Mouse (Mus musculus): Measurements from ENCODE around the gene Cep152. TPM values are rescaled to one million over a fixed set of nuclear protein-coding genes. Genes with fewer than 3 reads are reported as not detected.

The Cep152 gene
- total and polyA plus RNA-seq, 3 experiments: 7.7 to 8.9 (median 8.8) TPM

DNA sequence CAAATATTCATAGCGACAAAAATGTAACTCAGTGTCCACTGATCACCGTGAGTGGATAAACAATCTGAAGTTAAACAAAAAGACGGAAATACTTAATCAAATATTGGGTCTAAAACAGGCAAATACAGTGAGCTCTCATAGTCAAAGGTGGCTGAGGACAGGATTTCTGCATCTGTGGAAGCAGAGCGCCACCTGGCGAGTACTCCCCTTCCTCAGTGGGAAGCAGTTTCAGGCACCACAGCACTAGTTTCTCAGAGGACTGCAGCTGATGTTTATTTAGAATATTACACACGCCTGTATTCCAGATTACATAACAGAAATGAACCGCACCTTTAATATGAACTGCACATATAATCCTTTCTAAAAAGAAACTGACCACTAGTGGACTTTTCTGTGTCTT lies 20.3 kb downstream of the Cep152 start:
- H3K4me1 ChIP-seq (ENCODE audit: control insufficient read depth in 1 of 2, insufficient read depth in 2 of 2): no peaks in the 10 kb centered on the region
- H3K4me2 ChIP-seq (ENCODE audit: insufficient read depth, low read depth, poor library complexity, severe bottlenecking): no peak overlapping the region
- in situ Hi-C loops (cut with MboI; ENCODE audit: low pct_ligation_motif_present, low pct_unique_long_range_greater_than_20kb, low sequenced_read_pairs): no loop called here
- no peaks in the 10 kb centered on the region for H3K9me3 ChIP-seq (replicated peaks; ENCODE audit: low read length)
- H3K79me2 ChIP-seq (replicated peaks; ENCODE audit: control insufficient read depth, extremely low read depth, insufficient read depth, poor library complexity, severe bottlenecking): no peaks in the 10 kb centered on the region
- H3K4me3 ChIP-seq (replicated peaks in 1 of 3; ENCODE audit: low read depth in 2 of 3, low read length in 2 of 3, poor library complexity in 1 of 3): no peak overlapping the region
- H3K27me3 ChIP-seq (replicated peaks): no peaks in the 10 kb centered on the region
- no peak overlapping the region for H3K27ac ChIP-seq (ENCODE audit: insufficient read depth, low read depth)
- dilution Hi-C loops (cut with MboI; ENCODE audit: extremely low pct_ligation_motif_present, extremely low pct_unique_long_range_greater_than_20kb, low sequenced_read_pairs): no loop called here
- peak; percentile 27 for DNase-seq (ENCODE audit: extremely low read depth)
- peaks cover 64 to 87% of the 10 kb centered on the region in 2 experiments for H3K36me3 ChIP-seq (replicated peaks in 1 of 2; ENCODE audit: control insufficient read depth in 1 of 2, insufficient read depth in 1 of 2, low read length in 1 of 2)
- TF ChIP-seq SMC3 (IDR thresholded peaks at IDR 0.05; ENCODE audit: low read depth, low read length) (peak; percentile 33), USF1 (IDR thresholded peaks at IDR 0.05; ENCODE audit: low read depth, low read length) (no peak), CTCF (conservative IDR thresholded peaks at IDR 0.05 in 1 of 2, IDR thresholded peaks at IDR 0.05 in 1 of 2; ENCODE audit: low read depth in 2 of 2, low read length in 2 of 2) (peak; percentile 10 to 56; a peak in 2 of 4 replicates), MEF2A (IDR thresholded peaks at IDR 0.05; ENCODE audit: borderline replicate concordance, low read depth, low read length) (no peak), RAD21 (IDR thresholded peaks at IDR 0.05; ENCODE audit: low read depth, low read length) (peak; percentile 43)
- H3K9ac ChIP-seq (ENCODE audit: insufficient read depth, low read depth): no peak overlapping the region

DNA sequence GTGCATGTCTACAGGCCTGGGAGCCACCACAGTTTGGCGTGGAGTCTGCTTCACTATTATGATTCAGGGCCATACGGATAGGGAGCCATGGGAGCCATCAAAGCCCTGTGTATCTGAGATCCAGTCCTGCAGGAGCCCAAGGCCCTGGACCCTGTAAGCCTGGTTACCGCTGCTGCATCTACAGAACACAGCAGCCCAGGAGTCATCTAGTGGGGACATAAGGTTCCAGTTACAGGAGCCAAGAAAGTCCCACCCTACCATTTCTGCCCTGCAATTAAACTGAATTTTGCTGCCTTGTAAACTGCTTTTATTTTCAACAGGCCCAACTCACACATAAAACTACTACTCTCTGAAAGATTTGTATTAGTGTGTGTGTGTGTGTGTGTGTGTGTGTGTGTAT lies 21.9 kb downstream of the Cep152 start:
- Histone ChIP-seq H3K4me3 (replicated peaks in 1 of 3; ENCODE audit: low read depth in 2 of 3, low read length in 2 of 3, poor library complexity in 1 of 3) (no peak overlapping the region), H3K27ac (ENCODE audit: insufficient read depth, low read depth) (no peak overlapping the region), H3K4me2 (ENCODE audit: insufficient read depth, low read depth, poor library complexity, severe bottlenecking) (no peak overlapping the region), H3K9ac (ENCODE audit: insufficient read depth, low read depth) (no peak overlapping the region), H3K4me1 (ENCODE audit: control insufficient read depth in 1 of 2, insufficient read depth in 2 of 2) (no peaks in the 10 kb centered on the region), H3K79me2 (replicated peaks; ENCODE audit: control insufficient read depth, extremely low read depth, insufficient read depth, poor library complexity, severe bottlenecking) (no peaks in the 10 kb centered on the region), H3K27me3 (replicated peaks) (no peaks in the 10 kb centered on the region), H3K9me3 (replicated peaks; ENCODE audit: low read length) (no peaks in the 10 kb centered on the region), H3K36me3 (replicated peaks in 1 of 2; ENCODE audit: control insufficient read depth in 1 of 2, insufficient read depth in 1 of 2, low read length in 1 of 2) (peaks cover 70 to 88% of the 10 kb centered on the region in 2 experiments)
- dilution Hi-C loops (cut with MboI; ENCODE audit: extremely low pct_ligation_motif_present, extremely low pct_unique_long_range_greater_than_20kb, low sequenced_read_pairs) (no loop called here), in situ Hi-C loops (cut with MboI; ENCODE audit: low pct_ligation_motif_present, low pct_unique_long_range_greater_than_20kb, low sequenced_read_pairs) (no loop called here)
- TF ChIP-seq NRF1 (IDR thresholded peaks at IDR 0.05; ENCODE audit: low read depth, low read length) (no peak), USF2 (conservative IDR thresholded peaks at IDR 0.05; ENCODE audit: low read depth, low read length) (no peak), ZMIZ1 (IDR thresholded peaks at IDR 0.05; ENCODE audit: low read depth, low read length) (no peak), PAX5 (IDR thresholded peaks at IDR 0.05; ENCODE audit: low read length) (no peak), JUN (IDR thresholded peaks at IDR 0.05; ENCODE audit: insufficient read depth, low read depth, low read length) (no peak), JUND (conservative IDR thresholded peaks at IDR 0.05; ENCODE audit: low read depth, low read length) (no peak), ELF1 (IDR thresholded peaks at IDR 0.05; ENCODE audit: low read depth, low read length) (no peak), MAZ (IDR thresholded peaks at IDR 0.05; ENCODE audit: low read depth, low read length) (no peak), USF1 (IDR thresholded peaks at IDR 0.05; ENCODE audit: low read depth, low read length) (no peak)
- DNase-seq (ENCODE audit: extremely low read depth): no peak

DNA sequence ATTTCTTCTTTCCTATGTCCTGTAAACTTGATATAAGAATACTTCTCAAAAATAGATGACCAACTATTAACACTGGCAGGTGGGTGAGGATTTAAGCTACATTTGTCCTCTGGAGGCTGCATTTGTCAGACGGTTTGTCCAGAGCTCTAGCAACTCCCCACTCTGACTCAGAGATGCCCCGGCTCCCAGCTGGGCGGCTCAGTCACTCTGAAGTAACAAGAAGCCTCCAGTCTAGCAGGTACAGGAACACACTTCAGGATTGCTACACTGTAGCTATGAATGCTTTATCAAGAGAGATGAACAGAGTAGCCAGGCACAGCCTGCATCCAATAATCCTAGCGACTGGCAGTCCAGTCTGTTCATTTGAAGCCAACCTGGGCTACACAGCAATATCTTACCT lies 26.0 kb downstream of the Cep152 start:
- H3K36me3 ChIP-seq (replicated peaks in 1 of 2; ENCODE audit: control insufficient read depth in 1 of 2, insufficient read depth in 1 of 2, low read length in 1 of 2): peaks cover 71 to 86% of the 10 kb centered on the region in 2 experiments
- H3K9me3 ChIP-seq (replicated peaks; ENCODE audit: low read length): no peaks in the 10 kb centered on the region
- no peak overlapping the region for H3K27ac ChIP-seq (ENCODE audit: insufficient read depth, low read depth)
- no peak overlapping the region for H3K9ac ChIP-seq (ENCODE audit: insufficient read depth, low read depth)
- TF ChIP-seq ETS1 (conservative IDR thresholded peaks at IDR 0.05; ENCODE audit: low read depth, low read length): no peak
- no peak for TF ChIP-seq BHLHE40 (IDR thresholded peaks at IDR 0.05; ENCODE audit: low read depth, low read length)
- no peak for TF ChIP-seq JUND (conservative IDR thresholded peaks at IDR 0.05; ENCODE audit: low read depth, low read length)
- no peak for TF ChIP-seq USF1 (IDR thresholded peaks at IDR 0.05; ENCODE audit: low read depth, low read length)
- no peak for TF ChIP-seq SMC3 (IDR thresholded peaks at IDR 0.05; ENCODE audit: low read depth, low read length)
- TF ChIP-seq CTCF (conservative IDR thresholded peaks at IDR 0.05 in 1 of 2, IDR thresholded peaks at IDR 0.05 in 1 of 2; ENCODE audit: low read depth in 2 of 2, low read length in 2 of 2): no peak
- no peak for TF ChIP-seq ZNF384 (IDR thresholded peaks at IDR 0.05; ENCODE audit: low read depth, low read length)
- no peak for TF ChIP-seq TCF12 (IDR thresholded peaks at IDR 0.05; ENCODE audit: low read depth, low read length)
- no peak for TF ChIP-seq ZMIZ1 (IDR thresholded peaks at IDR 0.05; ENCODE audit: low read depth, low read length)
- TF ChIP-seq E2F4 (IDR thresholded peaks at IDR 0.05; ENCODE audit: insufficient replicate concordance, low read depth, low read length): no peak
- TF ChIP-seq ZKSCAN1 (IDR thresholded peaks at IDR 0.05; ENCODE audit: borderline replicate concordance, low read depth, low read length): no peak
- TF ChIP-seq RCOR1 (conservative IDR thresholded peaks at IDR 0.05; ENCODE audit: low read depth, low read length): no peak
- dilution Hi-C loops (cut with MboI; ENCODE audit: extremely low pct_ligation_motif_present, extremely low pct_unique_long_range_greater_than_20kb, low sequenced_read_pairs) (no loop called here), in situ Hi-C loops (cut with MboI; ENCODE audit: low pct_ligation_motif_present, low pct_unique_long_range_greater_than_20kb, low sequenced_read_pairs) (no loop called here)
- no peaks in the 10 kb centered on the region for H3K79me2 ChIP-seq (replicated peaks; ENCODE audit: control insufficient read depth, extremely low read depth, insufficient read depth, poor library complexity, severe bottlenecking)
- no peaks in the 10 kb centered on the region for H3K4me1 ChIP-seq (ENCODE audit: control insufficient read depth in 1 of 2, insufficient read depth in 2 of 2)
- no peaks in the 10 kb centered on the region for H3K27me3 ChIP-seq (replicated peaks)
- H3K4me3 ChIP-seq (replicated peaks in 1 of 3; ENCODE audit: low read depth in 2 of 3, low read length in 2 of 3, poor library complexity in 1 of 3): no peak overlapping the region
- H3K4me2 ChIP-seq (ENCODE audit: insufficient read depth, low read depth, poor library complexity, severe bottlenecking): no peak overlapping the region
- no peak for DNase-seq (ENCODE audit: extremely low read depth)

Measured in CH12.LX (cell line).